Mouse (Mus musculus) erythroblast, embryonic 14.5 days (primary cell): ENCODE measurements around the gene Mccc2.

Experiments
- GATA1 ChIP-seq: IDR thresholded peaks from 2 replicates; pipeline ENCODE4 v1.6.1; 2012; ENCODE audit warnings: low read length, inconsistent platforms, mixed read lengths
- TAL1 ChIP-seq: IDR thresholded peaks from 3 replicates; pipeline ENCODE4 v1.6.1; 2012; ENCODE audit warnings: low read length, inconsistent platforms, mixed read lengths

DNA sequence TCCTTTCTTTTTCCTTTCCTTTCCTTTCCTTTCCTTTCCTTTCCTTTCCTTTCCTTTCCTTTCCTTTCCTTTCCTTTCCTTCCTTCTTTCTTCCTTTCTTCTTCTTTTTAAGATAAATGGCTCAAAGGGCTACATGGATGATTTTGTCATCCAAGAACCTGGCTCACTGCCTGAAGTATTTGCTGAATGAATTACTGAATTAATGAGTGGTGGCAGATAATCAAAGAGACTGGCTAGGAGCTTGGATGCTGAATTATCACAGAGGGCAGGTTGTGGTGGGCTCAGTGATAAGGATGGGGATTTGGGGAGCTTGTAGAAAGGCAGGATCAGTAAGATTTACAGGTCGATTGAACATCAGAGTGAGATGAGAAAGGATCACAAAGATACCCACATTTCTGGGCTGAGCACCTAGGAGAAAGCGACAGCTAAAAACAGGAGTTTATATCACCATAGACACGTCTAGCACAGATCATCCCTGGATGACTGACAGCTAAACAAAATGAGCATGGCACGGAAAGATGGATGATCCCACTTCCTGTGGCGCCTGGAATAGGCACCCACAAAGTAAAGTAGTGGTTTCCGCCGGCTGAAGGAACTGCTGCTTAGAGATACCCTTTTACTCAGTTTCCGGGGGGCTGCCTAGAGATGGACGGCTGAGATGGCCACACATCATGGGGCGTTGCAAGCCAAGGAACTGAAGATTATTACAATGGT, 76.7 kb downstream of the Mccc2 start:
- TF ChIP-seq TAL1 (no peak), GATA1 (no peak)
